Mouse (Mus musculus): ENCODE measurements around the gene Catsperg1.

Catsperg1 gene

DNA sequence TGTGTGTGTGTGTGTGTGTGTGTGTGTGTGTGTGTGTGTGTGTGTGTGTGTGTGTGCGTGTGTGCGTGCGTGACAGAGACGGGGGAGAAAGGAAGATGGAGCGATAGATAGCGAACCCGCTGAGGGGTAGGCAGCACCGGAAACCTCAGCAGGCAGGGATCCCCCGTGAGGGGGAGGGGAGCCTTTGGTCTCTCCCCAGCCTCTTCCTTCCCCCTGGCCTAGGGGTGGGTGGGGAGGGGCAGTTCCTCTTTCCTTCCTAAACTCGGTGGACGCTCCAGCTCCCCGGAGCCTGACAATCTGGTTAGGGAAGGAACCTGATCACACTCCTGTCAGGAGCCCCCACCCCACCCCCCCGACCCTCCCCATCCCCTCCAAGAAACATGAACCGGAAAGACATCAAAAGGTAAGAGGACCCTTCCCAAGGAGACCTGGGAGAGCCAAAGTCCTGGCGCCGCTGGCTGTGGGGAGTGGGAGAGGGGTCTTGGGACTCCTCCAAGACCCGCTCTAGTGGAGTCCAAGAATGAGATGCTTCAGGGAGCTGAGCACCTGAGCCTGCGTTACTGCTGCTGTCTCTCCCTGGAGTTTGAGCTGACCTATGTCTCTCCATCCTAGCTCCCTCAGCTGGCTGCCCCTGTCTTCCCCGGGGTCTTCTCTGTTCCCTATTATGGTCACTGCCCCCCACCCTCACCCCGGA is 79.0 kb downstream of the Catsperg1 start, which contains the start of gene Rasgrp4:
Rasgrp4 (plus strand) TSS at position 159 of the 694 bp plus-strand sequence.
- no peak for DNase-seq (ENCODE audit: low read depth)

DNA sequence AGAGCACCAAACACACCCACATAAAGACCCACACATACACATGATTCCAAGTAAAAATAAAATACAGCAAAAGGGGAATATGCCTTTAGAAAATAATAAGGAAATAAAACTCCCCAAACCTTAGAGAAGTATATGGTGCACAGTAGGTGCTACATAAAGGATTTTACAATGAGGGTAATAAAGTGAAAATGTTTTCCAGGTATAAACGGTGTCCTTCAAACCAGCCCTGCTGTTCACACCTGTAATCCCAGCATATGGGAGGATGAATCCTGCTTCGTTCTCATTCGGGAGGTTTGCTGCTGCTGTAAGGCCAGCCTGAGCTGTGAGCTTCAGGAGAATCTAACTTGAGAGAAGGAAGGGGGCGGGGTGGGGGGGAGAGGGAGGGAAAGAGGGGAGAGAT is 79.6 kb downstream of the Catsperg1 start:
- no peak for DNase-seq (ENCODE audit: low read depth)

Data from c-Kit-positive CD71-positive TER-119-negative erythroid progenitor cells, embryonic 14.5 days (primary cell).